Mouse (Mus musculus) 3T3-L1 (cell line): ENCODE measurements around the gene Sapcd1.
"Not testable (repeated sequence)": the region's sequence is repeated elsewhere in the genome, so short reads cannot be mapped to it uniquely, and the experiment has no call there.

Experiments
- DNase-seq: peaks from one replicate; pipeline ENCODE4 v3.0.0-alpha.2; 2015; ENCODE audit warnings: low read depth, low spot score

The Sapcd1 gene

DNA sequence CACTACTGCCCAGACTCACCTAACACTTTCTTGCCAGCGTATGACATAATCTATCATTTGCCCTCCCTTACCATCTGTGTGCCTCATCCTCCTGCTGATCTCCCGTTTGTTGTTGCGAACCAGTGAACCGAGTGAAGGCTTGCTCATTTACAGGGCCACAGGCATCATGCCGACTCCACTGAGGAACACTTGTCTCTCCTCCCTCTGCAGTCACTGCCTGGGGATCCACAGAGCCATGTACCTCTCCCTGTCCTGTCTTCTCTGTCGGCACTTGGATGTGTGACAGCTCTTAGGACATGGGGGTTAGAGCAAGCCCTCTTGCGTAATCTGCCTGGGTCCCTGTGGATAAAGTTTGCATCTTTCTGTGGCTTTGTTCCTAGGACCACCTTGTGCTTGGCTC is 18.2 kb downstream of the Sapcd1 start:
- no peak for DNase-seq

DNA sequence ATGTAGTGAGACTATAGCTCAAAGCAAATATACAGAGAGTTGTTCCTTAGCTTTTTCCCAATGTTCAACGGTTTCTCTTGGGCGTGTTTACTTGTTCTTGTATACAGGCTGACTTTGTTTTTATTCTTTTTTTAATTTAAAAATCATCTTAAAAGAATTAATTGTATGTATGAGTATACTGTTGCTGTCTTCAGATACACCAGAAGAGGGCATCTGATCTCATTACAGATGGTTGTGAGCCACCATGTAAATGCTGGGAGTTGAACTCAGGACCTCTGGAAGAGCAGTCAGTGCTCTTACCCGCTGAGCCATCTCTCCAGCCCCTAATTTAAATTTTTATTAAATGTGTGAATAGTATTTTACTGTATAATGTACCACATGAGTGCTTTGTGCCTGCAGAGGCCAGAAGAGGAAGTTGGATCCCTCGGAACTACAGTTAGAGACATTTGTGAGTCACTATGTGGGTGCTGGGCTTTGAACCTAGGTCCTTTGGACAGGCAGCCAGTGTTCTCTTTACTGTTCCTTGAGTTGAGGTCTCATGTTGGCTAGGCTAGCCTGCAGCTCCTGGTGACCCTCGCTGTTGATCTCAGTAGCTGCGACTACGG is 20.3 kb downstream of the Sapcd1 start:
- no peak for DNase-seq

DNA sequence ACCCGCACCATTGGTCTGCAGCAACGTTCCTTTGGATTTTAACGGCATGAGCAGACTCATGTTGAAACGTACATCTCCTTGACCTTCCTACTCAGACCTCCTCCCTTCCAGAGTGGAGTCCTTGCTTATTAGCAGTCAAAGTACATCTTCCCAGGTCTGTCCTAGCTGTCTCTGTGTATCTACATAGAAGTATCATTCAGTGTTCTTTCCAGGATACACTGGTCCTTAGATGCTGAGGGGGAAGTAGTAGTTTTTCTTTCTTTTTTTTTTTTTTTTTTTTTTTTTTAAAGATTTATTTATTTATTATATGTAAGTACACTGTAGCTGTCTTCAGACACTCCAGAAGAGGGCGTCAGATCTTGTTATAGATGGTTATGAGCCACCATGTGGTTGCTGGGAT is 21.9 kb downstream of the Sapcd1 start:
- DNase-seq: not testable (repeated sequence)

DNA sequence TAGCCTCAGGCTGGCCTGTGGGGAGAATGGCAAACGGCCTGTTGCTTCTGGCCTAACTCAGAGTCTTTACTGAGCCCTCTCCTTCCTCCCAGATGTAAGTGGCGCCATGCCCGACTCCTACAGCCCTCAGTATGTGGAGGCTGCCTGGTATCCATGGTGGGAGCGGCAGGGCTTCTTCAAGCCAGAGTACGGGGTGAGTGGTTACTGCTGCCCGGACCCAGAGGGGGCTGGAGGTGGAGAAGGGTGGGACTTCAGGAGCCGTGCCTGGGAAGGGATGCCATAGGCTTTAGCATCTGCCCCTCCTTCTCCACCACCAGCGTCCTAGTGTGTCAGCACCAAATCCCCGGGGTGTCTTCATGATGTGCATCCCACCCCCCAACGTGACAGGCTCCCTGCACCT is 22.7 kb downstream of the Sapcd1 start:
- no peak for DNase-seq

DNA sequence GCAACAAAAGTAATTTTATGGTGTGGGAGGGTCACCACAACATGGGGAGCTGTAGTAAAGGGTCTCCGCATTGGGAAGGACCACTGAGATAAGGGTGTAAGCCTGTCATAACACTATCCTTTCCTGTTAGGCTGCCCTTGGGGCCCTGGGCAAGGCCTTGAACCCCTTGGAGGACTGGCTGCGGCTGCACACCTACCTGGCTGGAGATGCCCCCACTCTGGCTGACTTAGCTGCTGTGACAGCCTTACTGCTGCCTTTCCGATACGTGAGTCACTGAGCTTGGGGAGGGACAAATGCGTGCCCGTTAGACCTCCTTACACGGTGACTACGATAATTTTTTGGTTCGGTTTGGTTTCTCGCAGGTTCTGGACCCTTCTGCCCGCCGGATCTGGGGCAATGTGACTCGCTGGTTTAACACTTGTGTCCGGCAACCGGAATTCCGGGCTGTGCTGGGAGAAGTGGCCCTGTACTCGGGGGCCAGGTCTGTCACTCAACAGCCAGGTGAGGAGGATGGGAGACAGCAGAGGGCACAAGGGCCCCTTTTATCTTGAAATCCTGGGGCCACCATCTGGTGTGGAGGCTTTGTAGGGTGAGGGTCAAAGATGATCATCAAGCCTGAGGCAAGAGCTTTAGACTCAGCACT is 23.6 kb downstream of the Sapcd1 start:
- no peak for DNase-seq

DNA sequence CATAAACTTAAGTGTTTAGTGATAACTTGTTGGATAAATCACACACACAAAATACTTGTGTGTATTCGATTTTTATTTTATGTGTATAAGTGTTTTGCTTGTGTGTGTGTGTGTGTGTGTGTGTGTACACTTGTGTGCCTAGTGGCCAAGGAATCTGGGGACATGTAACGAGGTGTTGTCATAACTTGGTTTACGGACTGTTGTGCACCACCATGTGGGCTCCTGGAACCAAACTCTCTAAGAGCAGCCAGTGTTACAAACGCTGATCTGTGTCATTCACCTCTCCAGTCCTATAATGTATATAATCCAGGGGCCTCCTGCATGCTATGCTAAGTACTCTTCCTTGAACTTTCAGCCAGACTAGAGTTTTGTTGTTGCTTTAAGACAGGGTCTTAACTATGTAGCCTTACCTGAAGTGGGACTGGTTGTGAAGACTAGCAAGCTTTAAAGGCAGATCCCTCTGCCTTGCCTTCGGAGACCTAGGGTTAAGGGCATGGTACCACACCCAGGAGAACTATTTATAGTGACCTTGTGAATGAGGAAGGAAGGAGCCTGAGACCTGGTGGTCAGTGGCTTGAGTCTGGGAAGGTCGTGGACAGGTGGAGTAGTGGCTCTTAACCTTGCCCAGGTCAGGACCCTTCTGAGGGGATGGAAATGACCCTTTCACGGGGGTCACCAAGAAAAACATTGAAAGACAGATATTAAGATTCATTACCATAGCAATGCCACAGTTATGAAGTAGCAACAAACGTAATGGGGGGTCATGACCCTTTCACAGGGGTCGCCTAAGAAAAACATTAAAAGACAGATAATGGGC is 24.6 kb downstream of the Sapcd1 start:
- no peak for DNase-seq

DNA sequence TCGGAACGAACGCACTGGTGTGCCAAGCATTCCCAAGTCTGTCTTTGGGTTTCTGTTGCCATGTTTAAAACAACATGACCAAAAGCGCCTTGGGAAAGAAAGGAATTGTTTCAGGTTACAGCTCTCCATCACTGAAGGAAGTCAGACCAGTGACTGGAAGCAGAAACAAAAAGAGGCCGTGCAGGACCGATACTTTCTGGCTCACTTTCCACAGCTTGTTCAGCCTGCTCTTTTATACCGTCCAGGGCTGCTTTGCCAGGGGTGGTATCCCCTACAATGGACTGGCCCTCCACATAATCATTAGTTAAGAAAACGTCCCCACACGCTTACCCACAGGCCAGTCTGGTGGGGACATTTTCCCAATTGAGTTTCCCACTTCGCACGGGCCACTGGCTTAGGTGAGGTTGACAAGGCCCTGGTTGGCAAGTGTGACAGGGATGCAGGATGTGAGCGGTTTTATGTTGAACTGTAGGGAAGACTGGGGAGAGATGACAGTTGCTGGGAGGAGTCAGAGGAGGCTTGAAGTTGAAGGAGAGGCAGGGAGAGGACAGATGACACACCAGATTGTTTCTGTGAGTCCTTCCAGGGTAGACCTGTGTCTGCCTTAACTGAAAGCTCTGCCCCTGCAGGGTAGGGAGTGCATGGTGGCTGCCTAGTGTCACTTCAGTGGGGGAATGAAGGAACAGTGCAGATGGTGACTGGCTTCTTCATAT is 25.5 kb downstream of the Sapcd1 start:
- DNase-seq: peak; percentile 72

DNA sequence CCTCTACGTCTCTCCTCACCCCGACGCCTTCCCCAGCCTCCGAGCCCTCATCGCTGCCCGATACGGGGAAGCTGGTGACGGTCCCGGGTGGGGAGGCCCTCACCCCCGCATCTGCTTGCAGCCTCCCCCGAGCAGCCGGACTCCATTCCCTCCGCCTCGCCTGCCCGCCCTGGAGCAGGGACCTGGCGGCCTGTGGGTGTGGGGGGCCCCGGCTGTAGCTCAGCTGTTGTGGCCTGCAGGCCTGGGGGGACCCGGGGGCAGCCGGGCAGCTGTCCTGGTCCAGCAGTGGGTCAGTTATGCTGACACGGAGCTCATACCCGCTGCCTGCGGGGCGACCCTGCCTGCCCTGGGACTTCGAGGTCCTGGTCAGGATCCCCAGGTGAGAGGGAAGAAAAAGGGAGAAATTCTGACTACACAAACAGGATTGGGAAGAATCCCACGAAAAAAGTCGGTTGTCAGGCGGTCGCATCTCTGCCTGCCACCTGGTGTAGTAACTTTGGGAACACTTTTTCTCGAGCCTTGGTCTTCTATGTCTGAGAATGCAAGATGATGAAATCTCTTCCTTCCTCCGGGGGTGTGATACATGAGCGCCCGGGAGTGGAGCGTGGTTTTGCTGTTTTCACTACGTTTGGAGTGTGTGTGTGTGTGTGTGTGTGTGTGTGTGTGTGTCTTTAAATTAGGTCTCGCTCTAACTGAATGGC is 26.2 kb downstream of the Sapcd1 start:
- peak; percentile 71 for DNase-seq

DNA sequence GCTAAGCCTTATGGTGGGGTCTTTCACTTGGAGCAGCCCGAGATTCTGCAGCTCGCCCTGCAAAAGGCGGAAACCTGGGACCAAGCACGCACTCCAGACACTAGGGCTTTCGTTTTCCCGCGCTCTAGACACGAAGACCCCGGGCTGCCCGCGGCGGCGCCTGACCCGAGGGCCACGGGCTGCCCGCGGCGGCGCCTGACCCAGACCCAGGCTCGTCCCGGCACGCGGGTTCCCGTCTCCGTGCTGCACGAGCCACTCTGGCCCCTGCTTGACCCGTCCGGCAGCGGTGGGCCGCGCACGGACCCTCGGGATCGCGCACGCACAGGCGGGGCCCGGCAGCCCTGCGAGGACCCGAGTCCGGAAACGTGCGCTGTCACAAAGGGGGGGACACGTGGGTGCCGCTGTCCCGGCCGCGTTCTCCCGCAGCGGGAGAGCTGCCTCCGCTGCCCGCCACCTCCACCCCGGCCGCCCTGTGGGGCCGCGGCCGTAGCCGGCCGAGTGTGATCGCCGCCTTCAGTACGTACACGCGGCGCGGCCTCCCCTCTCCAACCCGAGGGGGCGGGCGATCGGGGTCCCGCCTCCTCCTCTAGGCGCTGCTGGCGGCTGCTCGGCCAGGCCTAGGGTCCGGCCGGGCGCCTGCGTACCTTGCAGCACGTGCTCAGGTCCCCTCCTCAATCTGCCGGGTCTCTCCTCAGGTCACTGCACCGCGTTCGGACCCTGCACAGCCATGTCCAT is 26.9 kb downstream of the Sapcd1 start, which contains the start of gene Vars:
TSS of gene Vars (plus strand) at position 271 of the 735 bp plus-strand sequence.
- DNase-seq: peak; percentile 86

DNA sequence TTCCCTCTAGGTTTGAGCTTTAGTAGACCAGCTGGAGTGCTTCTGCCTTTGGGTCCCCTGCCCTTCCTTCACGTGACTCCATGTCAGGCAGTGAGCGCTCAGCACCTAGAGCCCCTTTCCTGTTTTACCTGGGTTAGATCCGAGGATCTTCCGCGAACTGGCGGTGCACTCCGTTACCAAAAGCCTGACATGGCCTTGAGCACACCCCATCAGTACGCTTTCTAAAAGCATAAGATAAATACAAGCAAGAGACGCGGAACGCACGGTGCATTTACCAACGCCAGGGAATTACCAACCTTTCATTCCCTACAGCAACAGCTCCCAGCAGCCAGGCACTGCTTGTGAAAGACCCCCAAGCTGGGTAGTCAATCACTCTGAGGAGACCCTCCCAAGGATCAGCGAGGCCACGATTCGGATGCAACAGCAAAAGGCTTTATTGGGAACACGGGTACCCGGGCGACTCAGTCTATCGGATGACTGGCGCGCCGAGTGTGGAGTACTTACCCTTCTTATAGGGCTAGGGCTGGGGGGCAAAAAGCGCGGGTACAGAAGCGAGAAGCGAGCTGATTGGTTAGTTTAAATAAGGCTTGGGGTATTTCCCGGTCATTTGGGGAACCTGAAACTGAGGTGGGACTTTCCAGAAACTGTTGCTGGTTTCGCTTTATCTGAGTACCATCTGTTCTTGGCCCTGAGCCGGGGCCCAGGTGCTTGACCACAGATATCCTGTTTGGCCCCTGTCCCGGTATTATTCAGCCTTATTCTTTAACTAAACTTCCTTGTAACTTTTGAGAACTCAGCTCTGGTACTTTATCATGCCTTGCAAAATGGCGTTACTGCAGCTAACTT is 27.7 kb downstream of the Sapcd1 start:
- peak; percentile 27 for DNase-seq

DNA sequence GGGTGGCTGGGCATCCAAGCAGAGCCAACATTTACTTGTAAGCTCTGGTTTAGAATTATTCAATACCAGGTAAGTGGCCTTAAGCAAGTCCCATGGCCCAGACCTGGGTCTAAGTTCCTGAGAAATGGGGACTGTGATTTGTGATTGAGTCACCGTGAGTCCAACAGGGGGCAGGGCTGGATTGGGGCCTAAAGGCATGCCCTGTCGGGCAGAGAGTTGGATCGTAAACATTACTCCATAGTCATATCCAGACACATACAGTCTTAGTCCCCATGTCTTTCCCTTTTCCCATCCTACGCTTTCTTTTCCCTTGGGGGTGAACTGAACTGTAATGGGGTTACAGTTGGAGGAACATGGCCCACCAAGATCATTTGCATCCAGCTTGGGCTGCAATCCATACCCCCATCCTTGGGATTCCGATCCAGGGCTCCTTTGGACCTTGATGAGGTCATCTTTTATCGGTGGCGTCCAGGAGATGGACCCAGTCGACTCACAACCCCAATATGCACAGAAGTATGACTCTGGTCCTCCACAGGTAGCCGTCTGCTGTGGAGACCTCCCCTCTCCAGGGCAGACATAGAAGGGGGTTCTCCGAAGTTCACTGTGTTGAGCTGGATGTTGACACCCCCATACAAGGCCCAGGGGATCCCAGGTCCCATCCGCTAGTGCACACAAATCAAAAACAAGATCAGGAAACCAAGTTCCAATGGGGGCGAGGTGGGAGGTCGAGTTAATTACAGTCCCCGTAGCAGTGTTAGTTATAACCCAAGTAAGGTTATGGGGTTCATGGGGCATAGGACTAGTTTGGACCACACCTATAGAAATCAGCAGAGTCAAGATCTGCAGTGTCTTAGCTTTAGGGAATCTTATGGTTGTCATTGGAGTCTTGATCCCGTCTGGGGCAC is 29.0 kb downstream of the Sapcd1 start:
- DNase-seq: no peak

DNA sequence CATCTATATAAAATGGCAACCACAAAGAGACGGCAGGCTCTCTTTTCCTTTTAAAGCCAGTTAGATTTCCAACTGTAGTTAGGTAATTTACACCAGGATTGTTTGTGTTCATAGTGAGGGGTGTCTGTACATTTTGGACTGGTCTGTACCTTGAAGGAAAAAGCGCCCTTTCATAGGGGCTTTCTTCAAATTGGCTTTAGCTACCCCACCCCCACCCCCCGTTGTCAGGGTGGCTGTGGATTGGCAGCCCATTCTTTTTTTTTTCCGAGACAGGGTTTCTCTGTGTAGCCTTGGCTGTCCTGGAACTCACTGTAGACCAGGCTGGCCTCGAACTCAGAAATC is 30.7 kb downstream of the Sapcd1 start:
- no peak for DNase-seq

DNA sequence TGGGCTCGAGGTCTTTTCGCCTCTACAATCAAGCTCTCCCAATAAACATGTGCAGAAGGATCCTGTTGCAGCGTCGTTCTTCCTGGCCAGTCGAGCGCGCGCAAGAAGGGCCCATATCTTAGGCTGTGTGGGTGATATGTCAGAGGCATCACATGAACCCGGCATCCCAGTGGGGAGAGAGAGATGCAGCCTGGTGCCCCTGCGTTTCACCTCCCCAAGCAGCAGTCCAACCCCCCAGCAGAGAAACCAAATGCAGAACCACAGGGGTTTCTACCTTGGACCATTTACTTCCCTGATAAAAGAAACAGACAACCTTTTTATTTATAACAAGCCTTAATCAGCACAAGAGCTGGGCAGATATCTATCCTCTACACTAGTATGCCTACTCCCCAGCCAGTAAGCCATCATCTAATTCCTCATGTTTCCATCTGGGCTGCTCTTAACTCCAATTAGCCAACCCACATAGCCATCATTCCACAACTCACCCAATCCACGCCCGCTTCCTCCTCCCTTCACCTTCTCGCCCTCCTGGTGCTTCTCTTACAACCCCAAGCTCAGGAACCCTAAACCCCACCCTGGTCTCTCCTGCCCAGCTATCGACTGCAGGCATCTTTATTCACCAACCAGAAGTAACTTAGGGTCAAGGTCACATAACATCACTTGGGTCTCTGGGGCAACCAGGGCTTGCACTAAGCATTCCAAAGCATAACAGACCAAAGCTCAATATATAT is 31.2 kb downstream of the Sapcd1 start:
- no peak for DNase-seq

DNA sequence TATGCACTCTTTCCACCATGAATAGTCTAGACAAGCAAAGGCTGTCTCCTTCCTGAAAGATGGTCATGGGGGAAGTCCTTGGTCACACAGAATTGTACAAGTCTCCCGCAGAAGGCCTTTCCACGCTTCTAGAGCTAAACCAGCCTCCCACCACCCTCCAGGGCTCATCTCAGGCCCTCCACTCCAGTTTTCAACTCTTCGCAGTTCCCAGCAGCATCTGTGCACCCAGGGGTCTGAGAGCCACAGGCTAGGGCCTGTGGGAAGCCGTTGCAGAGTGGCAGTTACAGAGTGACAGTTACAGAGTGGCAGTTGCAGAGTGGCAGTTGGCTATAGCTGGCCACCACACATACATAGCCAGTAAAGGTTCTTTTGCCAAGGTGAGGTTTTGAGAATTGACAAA is 31.9 kb downstream of the Sapcd1 start:
- DNase-seq: not testable (repeated sequence)

DNA sequence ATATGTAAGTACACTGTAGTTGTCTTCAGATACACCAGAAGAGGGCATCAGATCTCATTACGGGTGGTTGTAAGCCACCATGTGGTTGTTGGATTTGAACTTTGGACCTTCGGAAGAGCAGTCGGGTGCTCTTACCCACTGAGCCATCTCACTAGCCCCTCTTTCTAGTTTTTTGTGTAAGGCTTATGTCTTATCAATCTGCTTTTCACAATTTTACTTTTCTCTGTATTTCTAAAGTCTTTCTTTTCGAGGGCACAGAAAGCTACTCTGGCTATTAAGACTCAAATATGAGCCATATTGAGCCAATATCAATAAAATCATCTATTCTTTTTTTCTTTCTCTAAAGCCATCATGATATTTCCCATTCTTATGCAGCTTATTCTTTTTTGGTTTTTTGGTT is 32.6 kb downstream of the Sapcd1 start:
- DNase-seq: not testable (repeated sequence)

DNA sequence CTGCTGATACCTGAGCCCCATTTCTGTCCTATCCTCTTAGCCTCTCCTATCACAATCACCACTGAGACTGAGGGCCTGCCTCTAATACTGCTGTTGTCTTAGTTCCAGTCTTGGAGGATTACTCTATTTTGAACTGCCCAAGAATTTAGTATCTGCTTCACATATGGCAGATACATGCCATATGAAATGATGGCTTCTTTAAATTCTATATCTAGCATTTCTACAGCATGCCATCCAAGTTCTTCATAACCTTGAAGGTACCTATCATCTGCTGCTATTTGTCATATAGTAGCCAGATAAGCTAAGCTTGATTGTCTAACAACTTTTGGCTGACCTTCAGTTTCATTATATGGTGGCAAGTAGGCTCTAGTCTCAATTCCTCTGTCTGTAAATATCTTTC is 33.1 kb downstream of the Sapcd1 start:
- DNase-seq: no peak

DNA sequence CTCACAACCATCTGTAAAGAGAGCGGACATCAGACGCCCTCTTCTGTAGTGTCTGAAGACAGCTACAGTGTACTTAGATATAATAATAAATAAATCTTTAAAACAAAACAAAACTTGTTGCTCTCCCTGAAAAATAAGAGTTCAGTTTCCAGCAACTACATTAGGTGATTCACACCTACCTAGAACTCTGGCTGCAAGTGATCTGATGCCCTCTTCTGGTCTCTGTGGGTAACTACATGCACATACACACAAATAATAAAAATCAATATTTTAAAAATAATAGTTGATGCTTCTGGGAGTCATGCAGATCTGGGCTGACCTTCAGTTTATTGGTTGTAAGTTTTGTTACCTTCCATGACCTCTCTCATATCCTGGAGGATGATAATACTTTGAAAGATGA is 43.6 kb downstream of the Sapcd1 start:
- peak; percentile 77 for DNase-seq

DNA sequence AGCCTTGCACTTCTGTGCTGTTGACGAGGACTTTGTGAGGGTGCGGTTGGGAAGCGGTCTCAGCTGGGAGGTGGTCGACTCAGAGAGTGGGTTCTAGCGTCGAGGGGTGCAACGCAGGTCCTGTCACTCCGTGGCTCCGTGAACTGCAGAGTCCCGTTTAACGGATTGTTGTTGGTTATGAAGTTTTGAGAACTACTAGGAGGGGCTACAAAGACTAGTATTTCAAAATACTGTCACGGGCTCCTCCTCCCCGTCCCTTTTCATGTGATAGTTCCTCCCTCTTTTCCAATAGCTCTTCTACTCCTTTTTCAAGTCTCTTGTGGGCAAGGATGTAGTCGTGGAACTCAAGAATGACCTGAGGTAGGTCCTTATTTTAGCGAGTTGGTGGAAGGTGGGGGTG is 45.5 kb downstream of the Sapcd1 start:
- DNase-seq: peak; percentile 59
